Mouse (Mus musculus): Measurements from ENCODE around the gene Satb2. TPM values are rescaled to one million over a fixed set of nuclear protein-coding genes. Genes with fewer than 3 reads are reported as not detected.

The Satb2 gene
- polyA plus RNA-seq, 1 experiment from 2014 or later = 0.04 TPM

GRCm38 (mm10) chr1:56955739-56956085, 22.7 kb downstream of the Satb2 start:
- no peaks in the 10 kb centered on the region for H3K4me1 ChIP-seq (ENCODE audit: control insufficient read depth, low read depth, low read length)
- no peak for ATAC-seq (ENCODE audit: low read depth)
- no peak overlapping the region for H3K4me2 ChIP-seq (ENCODE audit: low read depth, low read length)
- H3K27me3 ChIP-seq (ENCODE audit: control insufficient read depth, insufficient read depth, low read depth, low read length) = no peaks in the 10 kb centered on the region
- no peak overlapping the region for H3K27ac ChIP-seq (ENCODE audit: low read length)
- H3K9me3 ChIP-seq (replicated peaks; ENCODE audit: control insufficient read depth, low read length) = no peaks in the 10 kb centered on the region
- H3K36me3 ChIP-seq (ENCODE audit: control insufficient read depth, insufficient read depth) = no peaks in the 10 kb centered on the region
- 35% methylated on average over 12 of the region's 12 CpGs for WGBS (ENCODE audit: insufficient replicate concordance)
- H3K9ac ChIP-seq (ENCODE audit: low read depth, low read length) = no peak overlapping the region
- H3K4me3 ChIP-seq (ENCODE audit: low read depth, low read length) = no peak overlapping the region

DNA sequence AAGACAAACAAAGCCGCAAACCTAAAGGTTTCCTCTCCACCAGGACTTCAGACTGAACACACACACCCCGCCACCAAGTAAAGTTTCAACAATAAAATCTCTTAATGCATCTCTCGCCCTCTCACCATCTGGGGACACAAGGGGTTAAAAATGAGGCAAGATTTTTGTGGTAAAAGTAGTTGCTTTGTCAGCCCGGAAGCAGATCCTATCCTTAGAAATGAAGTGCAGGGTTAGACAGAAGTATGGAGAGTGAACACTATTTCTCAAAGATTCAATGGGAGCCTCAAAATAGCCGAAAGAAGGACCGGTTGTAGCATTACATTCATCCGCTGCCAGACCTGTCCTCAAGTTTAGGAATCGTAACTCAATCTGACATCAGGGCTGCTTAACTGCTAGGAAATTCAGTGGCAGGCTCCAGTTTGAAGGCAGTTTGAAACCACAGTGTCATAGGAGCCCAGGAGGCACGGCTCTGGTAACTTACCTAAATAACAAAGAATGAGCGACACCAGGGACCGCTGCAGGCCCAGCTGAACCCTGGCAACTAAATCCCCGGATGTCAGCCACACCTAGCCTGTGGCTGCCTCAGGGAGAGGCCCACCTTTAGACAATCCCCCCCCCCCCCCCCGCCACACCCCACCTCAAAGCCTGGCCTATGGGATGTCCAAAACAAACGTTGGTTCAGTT, 23.3 kb downstream of the Satb2 start:
- Histone ChIP-seq H3K4me2 (ENCODE audit: low read depth, low read length) (no peak overlapping the region), H3K27ac (ENCODE audit: low read length) (no peak overlapping the region), H3K27me3 (ENCODE audit: control insufficient read depth, insufficient read depth, low read depth, low read length) (no peaks in the 10 kb centered on the region), H3K9me3 (replicated peaks; ENCODE audit: control insufficient read depth, low read length) (no peaks in the 10 kb centered on the region), H3K36me3 (ENCODE audit: control insufficient read depth, insufficient read depth) (no peaks in the 10 kb centered on the region), H3K4me1 (ENCODE audit: control insufficient read depth, low read depth, low read length) (no peaks in the 10 kb centered on the region), H3K9ac (ENCODE audit: low read depth, low read length) (no peak overlapping the region), H3K4me3 (ENCODE audit: low read depth, low read length) (no peak overlapping the region)
- no peak for ATAC-seq (ENCODE audit: low read depth)
- WGBS (ENCODE audit: insufficient replicate concordance) = 34% methylated on average over 14 of the region's 14 CpGs

DNA sequence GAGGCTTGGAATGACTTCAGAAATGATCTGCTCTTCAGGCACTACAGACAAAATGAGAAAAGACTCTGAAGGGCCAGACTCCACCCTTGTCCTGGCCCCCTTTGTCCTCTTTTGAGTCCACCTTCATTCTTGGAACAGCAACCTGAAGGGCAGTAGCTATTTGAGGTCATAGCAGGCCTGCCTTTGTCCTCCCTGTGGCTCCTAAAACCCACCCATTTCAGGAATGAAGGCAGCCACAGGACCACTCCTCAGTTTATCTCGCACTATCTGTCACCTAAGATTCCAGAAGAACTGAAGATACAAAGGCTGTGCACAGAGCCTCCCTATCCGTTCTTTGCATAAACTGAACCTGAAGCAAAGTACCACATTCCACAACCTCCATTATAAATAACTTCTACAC, 24.9 kb downstream of the Satb2 start:
- Histone ChIP-seq H3K9ac (ENCODE audit: low read depth, low read length) (no peak overlapping the region), H3K36me3 (ENCODE audit: control insufficient read depth, insufficient read depth) (no peaks in the 10 kb centered on the region), H3K4me1 (ENCODE audit: control insufficient read depth, low read depth, low read length) (no peaks in the 10 kb centered on the region), H3K27me3 (ENCODE audit: control insufficient read depth, insufficient read depth, low read depth, low read length) (no peaks in the 10 kb centered on the region), H3K4me3 (ENCODE audit: low read depth, low read length) (no peak overlapping the region), H3K9me3 (replicated peaks; ENCODE audit: control insufficient read depth, low read length) (no peaks in the 10 kb centered on the region), H3K4me2 (ENCODE audit: low read depth, low read length) (no peak overlapping the region), H3K27ac (ENCODE audit: low read length) (no peak overlapping the region)
- 44% methylated on average over 2 of the region's 2 CpGs for WGBS (ENCODE audit: insufficient replicate concordance)
- no peak for ATAC-seq (ENCODE audit: low read depth)

DNA sequence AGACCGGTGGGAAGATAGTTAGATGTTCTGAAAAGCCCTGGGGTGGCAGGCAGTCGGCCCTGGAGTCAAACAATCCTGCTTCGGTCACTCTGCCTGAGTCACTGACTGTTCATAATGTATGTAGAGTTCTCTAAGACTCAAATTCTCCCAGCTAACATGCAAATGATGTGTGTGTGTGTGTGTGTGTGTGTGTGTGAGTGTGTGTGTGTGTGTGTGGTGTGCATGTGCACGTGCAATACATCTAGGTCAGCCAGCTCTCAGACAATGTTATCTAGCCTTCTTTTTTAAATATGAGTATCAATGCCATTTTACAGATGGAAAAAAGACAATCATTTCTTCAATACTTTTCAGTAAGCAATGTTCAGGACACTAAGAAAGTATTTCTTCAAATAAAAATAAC, 26.5 kb downstream of the Satb2 start:
- 55% methylated on average over 4 of the region's 4 CpGs for WGBS (ENCODE audit: insufficient replicate concordance)
- ATAC-seq (ENCODE audit: low read depth) = no peak
- Histone ChIP-seq H3K4me1 (ENCODE audit: control insufficient read depth, low read depth, low read length) (no peaks in the 10 kb centered on the region), H3K9ac (ENCODE audit: low read depth, low read length) (no peak overlapping the region), H3K9me3 (replicated peaks; ENCODE audit: control insufficient read depth, low read length) (no peaks in the 10 kb centered on the region), H3K27ac (ENCODE audit: low read length) (no peak overlapping the region), H3K27me3 (ENCODE audit: control insufficient read depth, insufficient read depth, low read depth, low read length) (no peaks in the 10 kb centered on the region), H3K36me3 (ENCODE audit: control insufficient read depth, insufficient read depth) (no peaks in the 10 kb centered on the region), H3K4me2 (ENCODE audit: low read depth, low read length) (no peak overlapping the region), H3K4me3 (ENCODE audit: low read depth, low read length) (no peak overlapping the region)

- no peaks in the 10 kb centered on the region for H3K36me3 ChIP-seq (ENCODE audit: control insufficient read depth, insufficient read depth)
- WGBS (ENCODE audit: insufficient replicate concordance) = 60% methylated on average over 6 of the region's 6 CpGs
- no peak overlapping the region for H3K9ac ChIP-seq (ENCODE audit: low read depth, low read length)
- ATAC-seq (ENCODE audit: low read depth) = no peak
- H3K27ac ChIP-seq (ENCODE audit: low read length) = no peak overlapping the region
- no peak overlapping the region for H3K4me3 ChIP-seq (ENCODE audit: low read depth, low read length)
- H3K4me2 ChIP-seq (ENCODE audit: low read depth, low read length) = no peak overlapping the region
- H3K9me3 ChIP-seq (replicated peaks; ENCODE audit: control insufficient read depth, low read length) = no peaks in the 10 kb centered on the region
- H3K27me3 ChIP-seq (ENCODE audit: control insufficient read depth, insufficient read depth, low read depth, low read length) = no peaks in the 10 kb centered on the region
- no peaks in the 10 kb centered on the region for H3K4me1 ChIP-seq (ENCODE audit: control insufficient read depth, low read depth, low read length)
Observed at GRCm38 (mm10) chr1:56951525-56951924, 26.9 kb downstream of the Satb2 start.

DNA sequence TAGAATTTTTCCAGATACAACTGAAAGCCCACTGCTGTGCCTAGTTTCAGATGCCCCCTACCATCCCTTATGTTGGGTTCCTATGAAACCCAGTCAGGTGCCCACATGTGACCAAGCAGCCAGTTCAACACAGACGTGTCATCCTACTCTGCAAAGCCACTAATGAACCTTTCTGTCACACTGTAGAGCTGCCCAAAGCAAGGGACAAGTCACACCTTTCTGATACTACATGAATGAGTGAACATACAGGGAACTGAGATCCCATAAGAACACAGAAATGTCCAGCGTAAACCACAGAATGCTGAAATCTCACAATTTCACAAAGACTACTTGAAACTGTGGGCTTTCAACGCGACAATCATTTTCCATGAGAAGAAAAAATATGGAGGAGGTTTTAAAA, 39.0 kb downstream of the Satb2 start:
- WGBS (ENCODE audit: insufficient replicate concordance) = 66% methylated on average over 4 of the region's 4 CpGs

DNA sequence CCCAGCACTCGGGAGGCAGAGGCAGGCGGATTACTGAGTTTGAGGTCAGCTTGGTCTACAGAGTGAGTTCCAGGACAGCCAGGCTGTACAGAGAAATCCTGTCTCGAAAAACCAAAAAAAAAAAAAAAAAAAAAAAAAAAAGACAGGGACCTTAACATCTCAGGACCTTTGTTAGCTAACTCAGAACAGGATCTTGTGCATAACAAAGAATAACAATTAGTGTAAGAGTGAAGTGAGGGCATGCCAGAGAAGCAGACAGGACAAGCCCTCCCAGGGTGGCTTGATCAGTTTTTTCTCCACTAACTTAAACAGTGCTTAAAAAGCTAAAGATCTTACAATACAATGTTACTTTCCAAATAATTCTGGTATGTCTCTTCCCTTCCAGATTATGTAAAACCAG, 40.0 kb downstream of the Satb2 start:
- Histone ChIP-seq H3K4me3 (ENCODE audit: low read depth, low read length) (no peak overlapping the region), H3K4me1 (ENCODE audit: control insufficient read depth, low read depth, low read length) (no peaks in the 10 kb centered on the region), H3K36me3 (ENCODE audit: control insufficient read depth, insufficient read depth) (no peaks in the 10 kb centered on the region), H3K27me3 (ENCODE audit: control insufficient read depth, insufficient read depth, low read depth, low read length) (no peaks in the 10 kb centered on the region), H3K4me2 (ENCODE audit: low read depth, low read length) (no peak overlapping the region), H3K9ac (ENCODE audit: low read depth, low read length) (no peak overlapping the region), H3K9me3 (replicated peaks; ENCODE audit: control insufficient read depth, low read length) (no peaks in the 10 kb centered on the region), H3K27ac (ENCODE audit: low read length) (no peak overlapping the region)
- WGBS (ENCODE audit: insufficient replicate concordance) = 51% methylated on average over 3 of the region's 3 CpGs
- ATAC-seq (ENCODE audit: low read depth) = no peak

More for the DNA sequence above, 39.0 kb downstream of the Satb2 start:
- Histone ChIP-seq H3K27ac (ENCODE audit: low read length) (no peak overlapping the region), H3K4me1 (ENCODE audit: control insufficient read depth, low read depth, low read length) (no peaks in the 10 kb centered on the region), H3K4me2 (ENCODE audit: low read depth, low read length) (no peak overlapping the region), H3K36me3 (ENCODE audit: control insufficient read depth, insufficient read depth) (no peaks in the 10 kb centered on the region), H3K9ac (ENCODE audit: low read depth, low read length) (no peak overlapping the region), H3K9me3 (replicated peaks; ENCODE audit: control insufficient read depth, low read length) (no peaks in the 10 kb centered on the region), H3K4me3 (ENCODE audit: low read depth, low read length) (no peak overlapping the region), H3K27me3 (ENCODE audit: control insufficient read depth, insufficient read depth, low read depth, low read length) (no peaks in the 10 kb centered on the region)
- no peak for ATAC-seq (ENCODE audit: low read depth)

DNA sequence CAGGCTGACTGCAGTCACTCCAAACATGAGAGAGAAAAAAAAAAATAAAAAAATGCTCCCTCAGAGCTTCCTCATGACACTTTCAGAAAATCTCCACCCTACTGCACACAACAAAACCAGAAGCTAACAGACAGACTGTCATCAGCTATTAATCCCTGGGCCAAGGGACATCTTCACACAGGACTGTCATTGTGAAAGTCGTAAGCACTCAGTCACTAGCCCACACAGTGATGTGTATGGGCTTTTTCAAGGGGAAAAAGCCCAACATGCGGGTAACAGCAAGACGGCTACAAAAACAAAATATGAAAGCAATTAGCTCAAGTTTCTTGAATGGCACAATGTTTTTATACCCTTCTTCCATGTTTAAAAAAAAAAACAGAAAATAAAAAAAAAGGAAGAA, 41.9 kb downstream of the Satb2 start:
- H3K4me2 ChIP-seq (ENCODE audit: low read depth, low read length) = no peak overlapping the region
- H3K4me3 ChIP-seq (ENCODE audit: low read depth, low read length) = no peak overlapping the region
- H3K9me3 ChIP-seq (replicated peaks; ENCODE audit: control insufficient read depth, low read length) = no peaks in the 10 kb centered on the region
- no peak overlapping the region for H3K27ac ChIP-seq (ENCODE audit: low read length)
- no peak overlapping the region for H3K9ac ChIP-seq (ENCODE audit: low read depth, low read length)
- ATAC-seq (ENCODE audit: low read depth) = no peak
- 64% methylated on average over 3 of the region's 3 CpGs for WGBS (ENCODE audit: insufficient replicate concordance)
- H3K4me1 ChIP-seq (ENCODE audit: control insufficient read depth, low read depth, low read length) = no peaks in the 10 kb centered on the region
- H3K36me3 ChIP-seq (ENCODE audit: control insufficient read depth, insufficient read depth) = no peaks in the 10 kb centered on the region
- H3K27me3 ChIP-seq (ENCODE audit: control insufficient read depth, insufficient read depth, low read depth, low read length) = no peaks in the 10 kb centered on the region

DNA sequence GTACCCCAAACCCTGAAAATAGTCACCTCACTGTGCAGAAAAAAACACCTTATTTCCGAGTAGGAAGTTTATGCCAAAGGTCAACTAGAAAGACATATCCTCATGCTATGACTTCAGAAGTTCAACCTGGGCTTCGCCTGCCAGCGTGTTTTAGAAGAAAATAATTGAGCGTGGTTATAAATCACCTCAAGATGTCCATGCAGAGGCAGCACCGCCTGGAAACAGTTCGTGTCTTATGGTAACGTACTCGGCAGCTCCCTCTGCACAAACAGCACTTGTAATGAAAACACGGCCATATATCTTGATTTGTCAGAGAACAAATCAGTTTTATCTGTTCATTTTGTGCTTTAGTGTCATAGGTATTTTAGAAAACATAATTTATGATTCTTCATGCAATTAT, 44.6 kb downstream of the Satb2 start:
- no peaks in the 10 kb centered on the region for H3K9me3 ChIP-seq (replicated peaks; ENCODE audit: control insufficient read depth, low read length)
- no peaks in the 10 kb centered on the region for H3K36me3 ChIP-seq (ENCODE audit: control insufficient read depth, insufficient read depth)
- no peak overlapping the region for H3K9ac ChIP-seq (ENCODE audit: low read depth, low read length)
- H3K27me3 ChIP-seq (ENCODE audit: control insufficient read depth, insufficient read depth, low read depth, low read length) = no peaks in the 10 kb centered on the region
- no peak overlapping the region for H3K4me2 ChIP-seq (ENCODE audit: low read depth, low read length)
- H3K4me1 ChIP-seq (ENCODE audit: control insufficient read depth, low read depth, low read length) = no peaks in the 10 kb centered on the region
- ATAC-seq (ENCODE audit: low read depth) = no peak
- H3K27ac ChIP-seq (ENCODE audit: low read length) = no peak overlapping the region
- no peak overlapping the region for H3K4me3 ChIP-seq (ENCODE audit: low read depth, low read length)
- WGBS (ENCODE audit: insufficient replicate concordance) = 64% methylated on average over 9 of the region's 9 CpGs

Data from liver, embryonic 16.5 days (tissue).